Mouse (Mus musculus) liver, embryonic 14.5 days (tissue): ENCODE measurements around the gene Lhfpl2. TPM values are rescaled to one million over a fixed set of nuclear protein-coding genes. Genes with fewer than 3 reads are reported as not detected.

Experiments used
- ATAC-seq: fragments of 200-750 bp; cut with Nextera tagmentation; 2 replicates; pipeline ENCODE4 v1.8.0; 2017; ENCODE audit warnings: moderate number of reproducible peaks, mild to moderate bottlenecking, moderate library complexity; ENCODE audit not compliant: insufficient read depth
- DNase-seq, 3 experiments: peaks; one replicate each; pipeline ENCODE4 v3.0.0-alpha.2; 2012 to 2013; ENCODE audit warnings: low read depth in 3 of 3, low spot score in 3 of 3
- H3K27ac ChIP-seq: fragments of 300-500 bp; sonication (generic); 2 replicates; pipeline ENCODE4 v1.5.1; 2014; ENCODE audit warnings: moderate library complexity, mild to moderate bottlenecking, control low read depth, inconsistent platforms
- H3K27me3 ChIP-seq: fragments of 300-500 bp; sonication (generic); 2 replicates; pipeline ENCODE4 v1.6.1; 2014; ENCODE audit warnings: mild to moderate bottlenecking, low read length, moderate library complexity; ENCODE audit not compliant: control insufficient read depth, insufficient read depth
- H3K36me3 ChIP-seq: fragments of 300-500 bp; sonication (generic); replicated peaks from 2 replicates; pipeline ENCODE4 v1.6.1; 2014; ENCODE audit warnings: low read depth; ENCODE audit not compliant: control insufficient read depth, insufficient read depth
- H3K4me1 ChIP-seq, 2 experiments: fragments of 200-500 bp in 1 of 2; fragments of 300-500 bp in 1 of 2; sonication (generic) in 1 of 2; replicated peaks; 2 replicates each; pipeline ENCODE4 v1.6.1; 2012 to 2014; ENCODE audit warnings: antibody characterized with exemption in 1 of 2, inconsistent platforms in 1 of 2, low read length in 1 of 2; ENCODE audit not compliant: control insufficient read depth in 2 of 2, insufficient read depth in 2 of 2
- H3K4me2 ChIP-seq: fragments of 300-500 bp; sonication (generic); 2 replicates; pipeline ENCODE4 v1.6.1; 2014; ENCODE audit warnings: low read depth, mild to moderate bottlenecking, control low read depth, moderate library complexity
- H3K4me3 ChIP-seq, 2 experiments: fragments of 200-500 bp in 1 of 2; fragments of 300-500 bp in 1 of 2; sonication (generic) in 1 of 2; 2 replicates each; pipeline ENCODE4 v1.5.1; 2012 to 2014; ENCODE audit warnings: low read depth in 2 of 2, low read length in 2 of 2, mild to moderate bottlenecking in 2 of 2, control low read depth in 1 of 2, inconsistent platforms in 1 of 2, moderate library complexity in 1 of 2; ENCODE audit not compliant: insufficient read depth in 1 of 2
- H3K9ac ChIP-seq: fragments of 300-500 bp; sonication (generic); replicated peaks from 2 replicates; pipeline ENCODE4 v1.6.1; 2014; ENCODE audit warnings: mild to moderate bottlenecking, control low read depth, moderate library complexity
- H3K9me3 ChIP-seq: fragments of 300-500 bp; sonication (generic); 2 replicates; pipeline ENCODE4 v1.6.1; 2016; ENCODE audit warnings: low read length, mixed read lengths; ENCODE audit not compliant: control insufficient read depth
- CTCF ChIP-seq: IDR thresholded peaks from 2 replicates; pipeline ENCODE4 v1.5.1; 2016; ENCODE audit warnings: antibody characterized with exemption, low read depth, control low read depth
- EP300 ChIP-seq: IDR thresholded peaks from 2 replicates; pipeline ENCODE4 v1.6.1; 2016; ENCODE audit warnings: antibody characterized with exemption, low read depth
- WGBS: fragments of 180-500 bp; shearing (Covaris S2); extraction: QIAGEN DNeasy Blood & Tissue Kit; methylation state at CpG from one replicate; pipeline ENCODE4 v1.1.7; 2014; ENCODE audit not compliant: insufficient replicate concordance; 5-methylcytosine and 5-hydroxymethylcytosine counted together
- polyA plus RNA-seq, 2 experiments: library from polyadenylated mRNA; depleted of rRNA in 1 of 2; stranded (reverse) in 1 of 2; unstranded in 1 of 2; fragments of >200 nt; fragmentation: Nextera tagmentation in 1 of 2; extraction: Ambion mirVana in 1 of 2; gene quantifications; 2 replicates each; pipeline versions ENCODE4 v1.2.1 to v1.2.3; 2012 to 2014

Lhfpl2 gene
- polyA plus RNA-seq, 2 experiments, result 2.4 to 3.2 TPM

DNA sequence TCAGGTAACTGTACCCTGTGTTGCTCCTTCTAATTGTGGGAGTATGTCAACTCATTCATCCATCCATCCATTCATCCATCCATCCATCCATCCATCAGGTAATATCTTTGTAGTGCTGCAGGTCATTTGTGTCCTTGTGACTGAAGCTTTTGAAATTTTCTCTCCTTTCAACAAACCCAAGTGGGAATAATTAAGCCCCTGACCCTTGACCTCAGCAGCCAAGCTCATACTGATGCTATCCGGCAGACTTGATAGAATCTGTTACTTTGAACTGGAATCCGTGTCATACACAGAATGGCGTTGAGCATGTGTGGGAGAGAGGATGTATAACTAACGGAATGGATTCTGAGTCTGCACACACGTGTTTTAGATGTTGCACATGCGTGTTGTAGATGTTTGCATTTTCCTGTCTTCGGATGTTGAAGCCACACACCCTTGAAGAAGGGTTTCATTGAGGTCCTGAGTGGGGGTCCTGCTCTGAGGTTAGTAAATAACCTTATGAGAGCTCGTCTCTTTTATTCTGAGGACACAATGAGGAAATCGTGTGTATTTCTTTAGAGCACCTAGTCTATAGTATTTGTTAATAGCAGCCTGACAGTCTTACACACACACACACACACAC lies 3.8 kb downstream of the Lhfpl2 start:
- no peaks in the 10 kb centered on the region for H3K36me3 ChIP-seq
- H3K4me1 ChIP-seq, result peaks cover 0 to 10% of the 10 kb centered on the region in 2 experiments; a peak in 2 of 4 replicates
- H3K27me3 ChIP-seq, result peaks cover 34% of the 10 kb centered on the region
- ATAC-seq, result no peak
- WGBS, result 62% methylated on average over 9 of the region's 9 CpGs
- no peak overlapping the region for H3K9ac ChIP-seq
- no peak overlapping the region for H3K4me2 ChIP-seq
- no peak for TF ChIP-seq CTCF
- DNase-seq, result no peak
- no peak overlapping the region for H3K27ac ChIP-seq
- H3K9me3 ChIP-seq, result no peaks in the 10 kb centered on the region
- H3K4me3 ChIP-seq, result no peak overlapping the region

DNA sequence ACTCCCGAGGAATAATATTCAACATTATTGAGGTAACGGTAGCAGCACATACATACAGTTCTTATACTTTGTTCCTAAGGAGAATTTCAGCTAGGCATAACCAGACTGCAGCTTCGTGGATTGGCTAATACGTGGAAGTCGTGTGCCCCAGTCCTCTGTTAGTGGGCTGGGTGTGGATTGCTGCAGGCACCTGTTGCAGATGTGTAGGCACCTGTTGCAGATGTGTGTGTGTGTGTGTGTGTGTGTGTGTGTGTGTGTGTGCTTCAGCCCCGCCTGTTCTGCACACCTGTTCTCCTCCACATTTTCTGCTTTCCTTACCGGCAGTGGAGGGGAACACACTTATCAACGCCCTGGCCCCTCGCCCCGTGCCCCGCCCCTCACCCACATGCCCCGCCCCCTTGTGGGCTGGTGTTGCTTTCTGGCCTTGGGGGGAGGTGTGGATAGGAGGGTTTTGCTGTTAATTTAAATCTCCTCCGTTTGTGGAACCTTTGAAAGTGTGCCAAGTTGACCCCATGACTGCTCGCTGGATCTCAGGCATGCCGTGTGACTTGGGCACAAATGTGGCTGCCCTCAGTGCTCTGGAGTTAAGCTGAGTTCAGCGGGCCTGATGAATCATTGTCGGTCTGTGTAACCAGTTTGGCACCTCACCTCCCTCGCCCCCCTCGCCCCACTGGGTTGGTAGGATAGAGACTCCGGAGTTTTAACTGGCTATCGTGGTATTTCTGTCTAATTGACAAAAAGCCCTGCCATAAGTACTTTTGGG lies 4.9 kb downstream of the Lhfpl2 start:
- H3K9ac ChIP-seq, result no peak overlapping the region
- H3K4me1 ChIP-seq, result peaks cover 0 to 10% of the 10 kb centered on the region in 2 experiments; a peak in 2 of 4 replicates
- no peak for ATAC-seq
- 11% methylated on average over 21 of the region's 21 CpGs for WGBS
- peak overlapping the region; percentile 40 for H3K4me2 ChIP-seq
- H3K27ac ChIP-seq, result no peak overlapping the region
- TF ChIP-seq CTCF (no peak), EP300 (no peak)
- peaks cover 22% of the 10 kb centered on the region for H3K27me3 ChIP-seq
- no peaks in the 10 kb centered on the region for H3K9me3 ChIP-seq
- DNase-seq, result no peak
- H3K36me3 ChIP-seq, result no peaks in the 10 kb centered on the region
- peak overlapping the region in 1 of 2 experiments; percentile 39; a peak in 1 of 4 replicates for H3K4me3 ChIP-seq

DNA sequence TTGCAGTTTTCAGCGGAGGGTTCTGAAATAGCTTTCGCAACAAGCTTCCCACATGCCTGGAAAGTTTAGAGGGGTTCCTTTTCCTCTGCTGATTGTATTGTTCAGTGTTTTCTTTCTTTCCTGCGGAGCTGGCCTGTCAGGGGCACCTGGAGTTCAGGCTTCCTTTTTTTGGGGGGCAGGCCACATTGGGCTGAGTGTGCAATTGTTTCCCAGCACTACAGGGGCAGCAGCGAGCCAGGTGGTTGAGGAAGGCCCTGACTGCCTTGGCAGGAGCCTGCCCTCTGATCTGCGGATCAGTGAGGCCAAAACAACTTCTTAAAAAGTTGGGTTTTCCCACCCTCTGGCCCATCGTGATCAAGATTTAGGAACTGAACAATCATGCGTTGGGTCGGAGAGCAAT lies 5.6 kb downstream of the Lhfpl2 start:
- TF ChIP-seq CTCF (peak; percentile 43; the same call in 1 of the 2 replicates), EP300 (no peak)
- ATAC-seq (no peak), DNase-seq (no peak)
- Histone ChIP-seq H3K4me3 (no peak overlapping the region), H3K4me1 (peaks cover 0 to 10% of the 10 kb centered on the region in 2 experiments; a peak in 2 of 4 replicates), H3K27ac (no peak overlapping the region), H3K27me3 (peaks cover 16% of the 10 kb centered on the region), H3K36me3 (no peaks in the 10 kb centered on the region), H3K4me2 (peak overlapping the region; percentile 40), H3K9ac (no peak overlapping the region), H3K9me3 (no peaks in the 10 kb centered on the region)
- 34% methylated on average over 8 of the region's 8 CpGs for WGBS

DNA sequence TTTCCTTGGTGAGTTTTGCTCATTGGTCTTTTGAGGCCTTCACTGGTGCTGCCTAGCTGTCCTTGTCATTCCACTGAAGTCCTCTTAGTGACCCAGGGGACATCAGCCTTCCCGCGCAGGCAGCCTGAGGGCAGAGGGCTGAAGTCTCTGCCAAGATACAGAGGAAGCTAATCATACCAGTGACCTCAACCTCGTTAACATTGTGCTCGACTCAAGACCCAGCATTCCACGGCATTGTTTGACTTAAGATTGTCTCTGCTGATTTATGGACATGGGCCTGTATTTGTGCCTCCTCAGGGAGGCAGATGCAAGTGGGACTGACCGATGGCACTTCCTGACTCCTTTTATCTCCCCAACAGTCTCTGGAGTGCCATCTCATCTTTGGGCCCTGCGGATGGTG lies 7.0 kb downstream of the Lhfpl2 start:
- no peaks in the 10 kb centered on the region for H3K36me3 ChIP-seq
- H3K9me3 ChIP-seq, result no peaks in the 10 kb centered on the region
- H3K9ac ChIP-seq, result no peak overlapping the region
- H3K4me2 ChIP-seq, result no peak overlapping the region
- TF ChIP-seq EP300 (no peak), CTCF (no peak)
- H3K27ac ChIP-seq, result no peak overlapping the region
- DNase-seq, result no peak
- peaks cover 2% of the 10 kb centered on the region for H3K27me3 ChIP-seq
- no peak overlapping the region for H3K4me3 ChIP-seq
- WGBS, result 61% methylated on average over 7 of the region's 7 CpGs
- H3K4me1 ChIP-seq, result peaks cover 0 to 14% of the 10 kb centered on the region in 2 experiments; a peak in 2 of 4 replicates
- no peak; the same call in 1 of the 2 replicates for ATAC-seq
